20 mouse cellular contexts compared by ENCODE assay signal in the genomic region with DNA sequence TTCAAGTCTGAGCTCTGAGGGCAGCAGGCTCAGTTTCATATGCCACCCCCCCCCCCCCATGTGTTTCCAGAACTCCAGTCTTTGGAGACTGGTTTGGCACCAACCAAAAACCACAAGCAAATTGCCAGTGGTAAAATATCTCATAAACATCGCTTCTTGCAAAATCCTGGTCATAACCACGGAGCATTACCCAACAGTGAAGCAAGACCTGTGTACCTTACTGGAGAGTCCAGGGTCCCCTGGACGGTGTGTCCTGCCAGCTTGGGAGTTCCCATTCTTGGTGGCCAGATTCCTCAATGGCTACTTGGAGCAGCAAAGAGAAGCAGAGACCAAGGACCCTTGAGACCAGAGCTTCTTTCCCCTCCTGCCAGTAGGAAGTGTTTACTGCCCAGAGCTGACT.
DNase-seq lines count a peak whose midpoint lies in the region; ATAC-seq lines count a peak whose summit lies in the region.
"Had no signal": no experiment of that assay in that cellular context is flagged by ENCODE, and none has a peak within 500 bp of the region (broad histone marks: within the 10 kb centered on the region; RNA-seq: fewer than 3 reads in every experiment).

No protein-coding gene starts in this region.

- no peak overlapping the region for H3K4me3 ChIP-seq in heart, embryonic 11.5 days (ENCODE audit: low read depth, low read length)
- H3K4me3 ChIP-seq: forebrain, embryonic 13.5 days; heart, embryonic 10.5 days; limb, embryonic 15.5 days; lung, embryonic 15.5 days; megakaryocyte, embryonic 14.5 days; midbrain, embryonic 15.5 days had no signal

- H3K27ac ChIP-seq in heart, embryonic 11.5 days (ENCODE audit: low read depth, low read length), result no peak overlapping the region
- H3K27ac ChIP-seq: forebrain, embryonic 13.5 days; heart, embryonic 10.5 days; limb, embryonic 15.5 days; lung, embryonic 15.5 days; midbrain, embryonic 15.5 days had no signal

- H3K4me1 ChIP-seq in heart, embryonic 11.5 days (ENCODE audit: control insufficient read depth, insufficient read depth, low read length), result no peaks in the 10 kb centered on the region
- H3K4me1 ChIP-seq: forebrain, embryonic 13.5 days; heart, embryonic 10.5 days; limb, embryonic 15.5 days; lung, embryonic 15.5 days; megakaryocyte, embryonic 14.5 days; midbrain, embryonic 15.5 days had no signal

- peak; percentile 92 for DNase-seq in heart, adult 11 months
- DNase-seq in lung, postnatal 36 days, result peak; percentile 2
- DNase-seq in lung, postnatal 4 days, result no peak
- peak; percentile 44 for DNase-seq in adrenal gland, postnatal 25 days
- peak; percentile 57 for DNase-seq in skeletal muscle tissue, adult 2 months (ENCODE audit: low read depth, low spot score)
- no peak for DNase-seq in neural tube, embryonic 10.5 days (ENCODE audit: extremely low spot score, low spot score)
- DNase-seq in B cell, adult 2 months, result no peak
- DNase-seq: cerebellum, postnatal 10 days; heart, postnatal 4 days; kidney, adult 18-20 months; kidney, postnatal 4 days had no signal

- H3K9ac ChIP-seq in heart, embryonic 11.5 days (ENCODE audit: low read depth, low read length), result no peak overlapping the region
- H3K9ac ChIP-seq: forebrain, embryonic 13.5 days; limb, embryonic 15.5 days; lung, embryonic 15.5 days; midbrain, embryonic 15.5 days had no signal

- H3K27me3 ChIP-seq in heart, embryonic 11.5 days (ENCODE audit: control insufficient read depth, insufficient read depth, low read length), result no peaks in the 10 kb centered on the region
- H3K27me3 ChIP-seq: forebrain, embryonic 13.5 days; lung, embryonic 15.5 days; megakaryocyte, embryonic 14.5 days; midbrain, embryonic 15.5 days had no signal

- ATAC-seq in heart, embryonic 11.5 days (replicated peaks; ENCODE audit: insufficient number of reproducible peaks, low FRiP score, low TSS enrichment), result no peak
- ATAC-seq: CD4-positive, CD25-positive, alpha-beta regulatory T cell, adult 4 months; forebrain, embryonic 13.5 days; midbrain, embryonic 15.5 days had no signal

- H3K36me3 ChIP-seq in heart, embryonic 11.5 days (ENCODE audit: control insufficient read depth, insufficient read depth, low read length), result no peaks in the 10 kb centered on the region
- H3K36me3 ChIP-seq: G1E; heart, embryonic 10.5 days; limb, embryonic 15.5 days; lung, embryonic 15.5 days; midbrain, embryonic 15.5 days had no signal

- no peak overlapping the region for H3K4me2 ChIP-seq in heart, embryonic 11.5 days
- H3K4me2 ChIP-seq: forebrain, embryonic 13.5 days; limb, embryonic 15.5 days; lung, embryonic 15.5 days; midbrain, embryonic 15.5 days had no signal

- H3K9me3 ChIP-seq in heart, embryonic 11.5 days (replicated peaks; ENCODE audit: control insufficient read depth, low read length), result no peaks in the 10 kb centered on the region
- H3K9me3 ChIP-seq: forebrain, embryonic 13.5 days; heart, embryonic 10.5 days; limb, embryonic 15.5 days; lung, embryonic 15.5 days; megakaryocyte, embryonic 14.5 days; midbrain, embryonic 15.5 days had no signal

- WGBS in heart, embryonic 11.5 days (ENCODE audit: insufficient replicate concordance), result 80% methylated on average over 3 of the region's 3 CpGs

Comparison
In these comparisons a context has a peak if more than half of its experiments do, and no peak if none do; other contexts are left out.
1. DNase-seq: peak in heart, adult 11 months (single experiment), lung, postnatal 36 days (single experiment), adrenal gland, postnatal 25 days (single experiment) and skeletal muscle tissue, adult 2 months (single experiment); none in lung, postnatal 4 days (0 of 2), neural tube, embryonic 10.5 days (single experiment) and B cell, adult 2 months (0 of 2).